Mouse (Mus musculus) neural tube, embryonic 15.5 days (tissue): ENCODE data around the gene Pigc. TPM values are rescaled to one million over a fixed set of nuclear protein-coding genes. Genes with fewer than 3 reads are reported as not detected.

Source experiments
- ATAC-seq: fragments of 200-750 bp; cut with Nextera tagmentation; 2 replicates; pipeline ENCODE4 v1.8.0; 2017; ENCODE audit warnings: mild to moderate bottlenecking, moderate TSS enrichment, moderate library complexity; ENCODE audit not compliant: low FRiP score
- H3K27ac ChIP-seq: fragments of 300-500 bp; sonication (generic); replicated peaks from 2 replicates; pipeline ENCODE4 v1.5.1; 2015; ENCODE audit warnings: mild to moderate bottlenecking, inconsistent platforms
- H3K27me3 ChIP-seq: fragments of 300-500 bp; sonication (generic); replicated peaks from 2 replicates; pipeline ENCODE4 v1.6.1; 2015; ENCODE audit warnings: inconsistent platforms
- H3K36me3 ChIP-seq: fragments of 300-500 bp; sonication (generic); 2 replicates; pipeline ENCODE4 v1.6.1; 2015; ENCODE audit warnings: inconsistent platforms
- H3K4me1 ChIP-seq: fragments of 300-500 bp; sonication (generic); 2 replicates; pipeline ENCODE4 v1.6.1; 2015; ENCODE audit warnings: inconsistent platforms
- H3K4me2 ChIP-seq: fragments of 300-500 bp; sonication (generic); 2 replicates; pipeline ENCODE4 v1.6.1; 2015; ENCODE audit warnings: inconsistent platforms, mild to moderate bottlenecking, moderate library complexity
- H3K4me3 ChIP-seq: fragments of 300-500 bp; sonication (generic); replicated peaks from 2 replicates; pipeline ENCODE4 v1.5.1; 2015; ENCODE audit warnings: mild to moderate bottlenecking, inconsistent platforms
- H3K9ac ChIP-seq: fragments of 300-500 bp; sonication (generic); replicated peaks from 2 replicates; pipeline ENCODE4 v1.6.1; 2015; ENCODE audit warnings: mild to moderate bottlenecking, inconsistent platforms
- H3K9me3 ChIP-seq: fragments of 300-500 bp; sonication (generic); replicated peaks from 2 replicates; pipeline ENCODE4 v1.6.1; 2016; ENCODE audit warnings: inconsistent platforms
- WGBS: fragments of 180-500 bp; shearing (Covaris S2); methylation state at CpG from one replicate; pipeline ENCODE4 v1.1.7; 2015; ENCODE audit warnings: mixed read lengths; 5-methylcytosine and 5-hydroxymethylcytosine counted together
- polyA plus RNA-seq: library from polyadenylated mRNA; unstranded; fragments of >200 nt; fragmentation: Nextera tagmentation; extraction: Ambion mirVana; gene quantifications from 2 replicates; pipeline ENCODE4 v1.2.1, GENCODE M21; 2015

Pigc gene
- polyA plus RNA-seq, 1 experiment from 2014 or later: 35.5 TPM

- H3K4me2 ChIP-seq: no peak overlapping the region
- H3K36me3 ChIP-seq: peaks cover 6% of the 10 kb centered on the region
- no peak overlapping the region for H3K9ac ChIP-seq
- H3K27ac ChIP-seq: no peak overlapping the region
- 65% methylated on average over 8 of the region's 8 CpGs for WGBS
- H3K9me3 ChIP-seq: no peaks in the 10 kb centered on the region
- H3K27me3 ChIP-seq: no peaks in the 10 kb centered on the region
- no peaks in the 10 kb centered on the region for H3K4me1 ChIP-seq
- H3K4me3 ChIP-seq: no peak overlapping the region
- ATAC-seq: no peak
Measured at GRCm38 (mm10) chr1:162015247-162015862, 46.4 kb downstream of the Pigc start.

GRCm38 (mm10) chr1:162016982-162017381 is 48.0 kb downstream of the Pigc start:
- H3K27me3 ChIP-seq: no peaks in the 10 kb centered on the region
- H3K36me3 ChIP-seq: no peaks in the 10 kb centered on the region
- no peaks in the 10 kb centered on the region for H3K9me3 ChIP-seq
- H3K27ac ChIP-seq: no peak overlapping the region
- WGBS: 36% methylated on average over 7 of the region's 7 CpGs
- no peaks in the 10 kb centered on the region for H3K4me1 ChIP-seq
- H3K9ac ChIP-seq: no peak overlapping the region
- no peak overlapping the region for H3K4me2 ChIP-seq
- no peak overlapping the region for H3K4me3 ChIP-seq
- no peak for ATAC-seq

GRCm38 (mm10) chr1:162017975-162018600 is 49.1 kb downstream of the Pigc start:
- Histone ChIP-seq H3K4me1 (0 out of 2 replicates have a peak, but pooled peaks cover 3% of the 10 kb centered on the region), H3K4me2 (no peak overlapping the region), H3K9ac (no peak overlapping the region), H3K9me3 (no peaks in the 10 kb centered on the region), H3K4me3 (no peak overlapping the region), H3K27me3 (no peaks in the 10 kb centered on the region), H3K36me3 (no peaks in the 10 kb centered on the region), H3K27ac (no peak overlapping the region)
- WGBS: 78% methylated on average over 13 of the region's 13 CpGs
- ATAC-seq: no peak

GRCm38 (mm10) chr1:162018601-162018977 is 49.6 kb downstream of the Pigc start:
- no peak overlapping the region for H3K4me3 ChIP-seq
- ATAC-seq: no peak
- 0 out of 2 replicates have a peak, but pooled peaks cover 5% of the 10 kb centered on the region for H3K4me1 ChIP-seq
- 92% methylated on average over 6 of the region's 6 CpGs for WGBS
- no peaks in the 10 kb centered on the region for H3K27me3 ChIP-seq
- no peak overlapping the region for H3K9ac ChIP-seq
- no peaks in the 10 kb centered on the region for H3K9me3 ChIP-seq
- H3K36me3 ChIP-seq: no peaks in the 10 kb centered on the region
- no peak overlapping the region for H3K27ac ChIP-seq
- H3K4me2 ChIP-seq: no peak overlapping the region

GRCm38 (mm10) chr1:162020303-162020731 is 51.3 kb downstream of the Pigc start:
- WGBS: 49% methylated on average over 7 of the region's 7 CpGs
- no peak for ATAC-seq
- H3K4me2 ChIP-seq: no peak overlapping the region
- H3K9me3 ChIP-seq: no peaks in the 10 kb centered on the region
- H3K27ac ChIP-seq: no peak overlapping the region
- no peak overlapping the region for H3K9ac ChIP-seq
- no peaks in the 10 kb centered on the region for H3K36me3 ChIP-seq
- no peak overlapping the region for H3K4me3 ChIP-seq
- H3K4me1 ChIP-seq: 0 out of 2 replicates have a peak, but pooled peaks cover 5% of the 10 kb centered on the region
- no peaks in the 10 kb centered on the region for H3K27me3 ChIP-seq

GRCm38 (mm10) chr1:162020766-162021165 is 51.8 kb downstream of the Pigc start:
- Histone ChIP-seq H3K27ac (no peak overlapping the region), H3K4me3 (no peak overlapping the region), H3K9me3 (no peaks in the 10 kb centered on the region), H3K36me3 (no peaks in the 10 kb centered on the region), H3K4me1 (0 out of 2 replicates have a peak, but pooled peaks cover 5% of the 10 kb centered on the region), H3K27me3 (no peaks in the 10 kb centered on the region), H3K9ac (no peak overlapping the region), H3K4me2 (no peak overlapping the region)
- ATAC-seq: no peak
- WGBS: 59% methylated on average over 4 of the region's 4 CpGs

Other genes with a start within 250 kb of the Pigc start
- 0.28 and 0.51 TPM in 2 replicates for gene Fasl, start 180.7 kb upstream of the Pigc start, polyA plus RNA-seq
- 17.4 and 22.2 TPM in 2 replicates for gene Suco, start 92.5 kb upstream of the Pigc start, polyA plus RNA-seq
- gene 4930558K02Rik, start 10.4 kb downstream of the Pigc start, polyA plus RNA-seq: 0.20 and 0.24 TPM in 2 replicates